Mouse (Mus musculus): ENCODE measurements around the gene Exd2.

GRCm38 (mm10) chr12:80533876-80534275 is 71.0 kb downstream of the Exd2 start:
- TF ChIP-seq CTCF (IDR thresholded peaks at IDR 0.05; ENCODE audit: low read depth), result no peak
- no peak for TF ChIP-seq EP300 (IDR thresholded peaks at IDR 0.05; ENCODE audit: low read depth)
